ENCODE assay signal across 24 mouse cellular contexts in the genomic region with DNA sequence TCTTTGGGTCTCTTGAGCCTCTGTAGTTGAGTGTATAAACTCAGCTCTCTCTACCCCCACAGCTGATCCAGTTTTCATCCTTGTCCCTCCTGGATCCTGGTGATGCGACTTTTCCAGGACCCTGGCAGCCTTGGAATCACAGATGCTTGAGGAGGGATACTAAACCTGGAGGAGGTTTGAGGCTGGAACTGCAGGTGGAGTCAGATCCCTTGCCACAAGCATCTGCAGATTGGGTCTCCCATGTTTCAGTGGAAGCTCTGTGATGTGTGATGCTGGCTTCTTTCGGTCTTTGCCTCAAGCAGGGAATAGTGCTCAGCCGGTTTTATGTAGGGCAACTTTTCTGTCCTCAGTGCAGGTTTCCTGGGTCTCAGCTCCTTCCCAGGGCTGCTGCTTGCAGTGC. TPM values are rescaled to one million over a fixed set of nuclear protein-coding genes. Genes with fewer than 3 reads are reported as not detected.
A peak's percentile ranks its signal among the peaks of the same experiment; 100 is the strongest.
DNase-seq lines count a peak whose midpoint lies in the region.
"Had no signal": no experiment of that assay in that cellular context is flagged by ENCODE, and none has a peak within 500 bp of the region (broad histone marks: within the 10 kb centered on the region; RNA-seq: fewer than 3 reads in every experiment).

No protein-coding gene starts in this region.

- 86% methylated on average over 3 of the region's 3 CpGs for WGBS in heart, embryonic 10.5 days

- no peak overlapping the region for H3K4me3 ChIP-seq in heart, embryonic 10.5 days

- no peaks in the 10 kb centered on the region for H3K36me3 ChIP-seq in heart, embryonic 10.5 days
- H3K36me3 ChIP-seq: G1E had no signal

- H3K9me3 ChIP-seq in heart, embryonic 10.5 days = no peaks in the 10 kb centered on the region
- H3K9me3 ChIP-seq: G1E had no signal

- no peak overlapping the region for H3K27ac ChIP-seq in heart, embryonic 10.5 days

- H3K27me3 ChIP-seq in heart, embryonic 10.5 days (ENCODE audit: insufficient read depth, poor library complexity, severe bottlenecking) = no peaks in the 10 kb centered on the region
- H3K27me3 ChIP-seq: Patski had no signal

- DNase-seq in heart, adult 11 months = peak; percentile 77
- no peak for DNase-seq in heart, adult 9 months (ENCODE audit: low spot score in 2 of 2)
- DNase-seq in heart, embryonic 10.5 days (ENCODE audit: low spot score) = peak; percentile 64
- DNase-seq in heart, adult 18-20 months = no peak
- DNase-seq: adrenal gland, adult 2 months; adrenal gland, adult 8-10 months; adrenal gland, postnatal 10 days; adrenal gland, postnatal 14 days; adrenal gland, postnatal 25 days; adrenal gland, postnatal 36 days; B cell, adult 2 months; cerebellum, adult 11 months; cerebellum, adult 11-12 months; cerebellum, adult 18-20 months had no signal

- no peaks in the 10 kb centered on the region for H3K4me1 ChIP-seq in heart, embryonic 10.5 days

RNA-seq across cellular contexts. Expression of gene Gm906, which starts 13.6 kb away (rescaled TPM):
- polyA plus RNA-seq in heart, embryonic 10.5 days (2016; fragmentation: Nextera tagmentation; extraction: Ambion mirVana) = not detected in 2 replicates
- not detected for total RNA-seq in heart, adult 18-20 months (2021)
- total RNA-seq: adrenal gland, adult 18-20 months; adrenal gland, adult 2 months; adrenal gland, adult 8-10 months; adrenal gland, postnatal 10 days; adrenal gland, postnatal 14 days; adrenal gland, postnatal 25 days; adrenal gland, postnatal 36 days; adrenal gland, postnatal 4 days; CH12.LX; G1E; MEL had no signal
- polyA plus RNA-seq: activated CD4-positive, CD25-positive, alpha-beta regulatory T cell, adult 4 months; adrenal gland, adult 2 months; brain, embryonic 14.5 days; C2C12; CD4-positive, CD25-positive, alpha-beta regulatory T cell, adult 4 months; G1E; Patski had no signal

Comparison
In these comparisons a context has a peak if more than half of its experiments do, and no peak if none do; other contexts are left out.
1. DNase-seq: peak in heart, adult 11 months (single experiment) and heart, embryonic 10.5 days (single experiment); none in heart, adult 9 months (0 of 2) and heart, adult 18-20 months (0 of 2).